Mouse (Mus musculus) bone marrow, adult 2 months (tissue): ENCODE results near the gene Wdr45b.

Experiments
- CTCF ChIP-seq: fragments of 200-500 bp; IDR thresholded peaks from 2 replicates; pipeline ENCODE4 v1.5.1; 2011; ENCODE audit warnings: low read length, control low read depth; ENCODE audit not compliant: control insufficient read depth, insufficient read depth
- POLR2A ChIP-seq: fragments of 200-500 bp; IDR thresholded peaks from 2 replicates; pipeline ENCODE4 v1.6.1; 2011; ENCODE audit warnings: low read depth, mild to moderate bottlenecking, control low read depth, low read length, borderline replicate concordance; ENCODE audit not compliant: control insufficient read depth

DNA sequence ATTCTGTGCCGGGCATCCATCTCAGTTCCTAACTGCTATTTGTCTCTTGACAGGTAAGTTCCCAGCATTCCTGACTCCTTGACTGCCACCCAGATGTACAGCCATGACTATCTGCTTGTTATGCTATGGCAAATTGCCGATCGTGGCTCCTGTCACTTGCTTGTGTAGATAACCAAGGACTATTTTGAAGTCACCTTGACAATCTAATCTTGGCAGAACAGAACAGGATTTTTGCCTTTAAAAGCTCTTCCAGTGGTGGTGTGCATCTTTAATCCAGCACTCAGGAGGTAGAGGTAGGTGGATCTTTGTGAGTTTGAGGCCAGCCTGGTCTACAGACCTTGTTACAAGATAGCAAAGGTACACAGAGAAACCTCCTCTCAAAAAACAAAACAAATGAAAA lies 38.2 kb upstream of the Wdr45b start:
- TF ChIP-seq POLR2A (no peak), CTCF (no peak)
